Mouse (Mus musculus) cerebellum, adult 8-10 months (tissue): ENCODE data around the gene Rbm43.

ENCODE experiments used
- DNase-seq: peaks from one replicate; pipeline ENCODE4 v3.0.0; 2022

Rbm43 gene

DNA sequence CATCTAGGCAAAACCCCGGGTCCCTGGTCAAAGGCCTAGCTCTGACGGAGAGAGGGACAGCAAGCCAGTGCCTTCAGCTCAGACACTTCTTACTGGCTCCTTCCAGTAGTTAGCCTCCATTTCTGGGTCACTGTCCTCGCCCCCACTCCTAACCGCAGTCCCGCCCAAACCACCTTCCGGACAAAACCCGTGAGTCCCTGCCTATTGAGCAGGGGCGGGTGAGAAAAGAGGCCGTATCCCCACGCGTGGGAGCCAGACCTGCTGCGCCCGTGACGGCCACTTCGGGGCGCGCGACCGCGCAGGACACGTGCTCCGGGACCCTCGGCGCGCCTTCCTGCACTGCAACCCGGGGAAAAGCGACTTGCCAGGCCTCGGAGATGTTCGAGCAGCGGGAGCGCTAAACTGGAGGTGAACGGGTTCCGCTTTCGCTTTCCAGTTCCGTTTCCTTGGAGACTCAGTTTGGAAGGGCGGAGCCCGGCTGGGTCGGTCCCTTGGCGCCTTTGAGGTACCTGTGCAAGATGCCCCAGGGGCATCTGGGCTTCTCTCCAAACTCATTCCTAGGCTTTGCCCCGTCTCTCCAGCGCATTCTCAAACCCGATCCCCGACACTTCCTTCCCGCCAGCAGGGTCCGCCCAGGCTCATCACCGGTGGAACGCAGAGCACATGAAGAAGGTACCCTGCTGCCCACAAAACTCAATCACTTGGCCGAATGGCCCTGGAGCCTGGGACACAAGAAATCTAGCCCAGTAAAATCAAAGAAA is at the start of gene Rbm43:
Gene Rbm43, minus strand, starts transcription at position 590 of the 761 bp plus-strand sequence.
- DNase-seq: peak; percentile 76

DNA sequence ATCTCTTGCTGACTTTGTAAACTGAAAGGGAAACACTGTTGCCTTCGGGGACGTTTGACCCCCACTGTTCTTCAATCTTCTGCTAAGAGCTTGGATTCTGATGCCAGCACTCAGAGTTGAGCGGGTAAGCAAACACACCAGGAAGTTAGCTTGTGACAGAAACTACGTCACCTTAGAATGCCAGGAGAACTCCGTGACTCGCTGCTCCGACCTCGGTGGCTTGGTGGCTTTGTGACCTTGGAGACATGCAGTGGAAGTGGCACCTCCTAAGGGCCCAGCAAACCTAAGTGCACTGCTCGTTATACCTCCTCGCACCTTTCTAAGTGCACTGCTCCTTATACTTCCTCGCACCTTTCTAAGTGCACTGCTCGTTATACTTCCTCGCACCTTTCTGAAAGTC is 47.3 kb upstream of the Rbm43 start:
- no peak for DNase-seq

DNA sequence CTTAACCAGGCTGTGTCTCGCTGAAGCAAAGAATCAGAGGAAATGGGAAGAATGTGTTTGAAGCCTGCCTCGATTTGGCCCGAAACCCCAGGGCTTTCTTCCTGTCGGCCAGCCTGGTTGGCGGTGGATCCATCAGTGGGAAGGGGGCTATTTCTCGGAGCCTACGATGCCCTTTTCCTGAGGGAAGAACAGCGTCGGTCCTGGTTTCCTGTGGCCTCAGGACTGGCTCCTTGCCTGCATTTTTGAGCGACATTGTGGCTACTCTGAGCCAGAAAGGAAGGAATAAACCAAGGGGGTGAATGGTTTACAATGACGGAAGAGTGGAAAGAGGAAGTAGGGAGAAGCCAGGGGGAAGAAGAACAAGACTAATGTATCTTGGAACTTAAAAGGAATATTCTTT is 46.7 kb upstream of the Rbm43 start:
- no peak for DNase-seq

DNA sequence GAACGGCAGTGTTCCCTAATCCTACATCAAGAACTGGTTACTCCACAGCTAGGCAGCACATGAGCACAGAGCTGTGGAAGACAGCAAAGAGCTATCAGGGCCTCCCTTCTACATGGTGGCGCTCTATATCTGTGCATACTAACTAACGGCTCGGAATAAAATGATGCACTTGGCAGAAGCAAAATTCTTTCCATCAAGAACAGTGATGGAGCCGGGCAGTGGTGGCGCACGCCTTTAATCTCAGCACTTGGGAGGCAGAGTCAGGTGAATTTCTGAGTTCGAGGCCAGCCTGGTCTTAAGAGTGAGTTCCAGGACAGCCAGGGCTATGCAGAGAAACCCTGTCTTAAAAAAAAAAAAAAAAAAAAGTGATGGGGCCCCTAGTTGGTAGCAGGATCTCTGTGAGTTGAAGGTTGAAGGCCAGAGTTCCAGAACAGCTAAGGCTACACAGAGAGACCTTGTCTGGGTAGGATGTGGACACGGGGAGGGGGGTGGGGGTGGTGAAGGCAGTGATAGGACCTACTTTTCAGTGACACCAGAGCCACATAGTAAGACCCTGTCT is 38.5 kb upstream of the Rbm43 start, which contains the start of gene Nmi:
Gene Nmi, minus strand, starts transcription at position 85 of the 559 bp plus-strand sequence.
- DNase-seq: peak; percentile 19

GRCm38 (mm10) chr2:51972641-51973409 is 37.9 kb upstream of the Rbm43 start:
- DNase-seq: peak; percentile 44

DNA sequence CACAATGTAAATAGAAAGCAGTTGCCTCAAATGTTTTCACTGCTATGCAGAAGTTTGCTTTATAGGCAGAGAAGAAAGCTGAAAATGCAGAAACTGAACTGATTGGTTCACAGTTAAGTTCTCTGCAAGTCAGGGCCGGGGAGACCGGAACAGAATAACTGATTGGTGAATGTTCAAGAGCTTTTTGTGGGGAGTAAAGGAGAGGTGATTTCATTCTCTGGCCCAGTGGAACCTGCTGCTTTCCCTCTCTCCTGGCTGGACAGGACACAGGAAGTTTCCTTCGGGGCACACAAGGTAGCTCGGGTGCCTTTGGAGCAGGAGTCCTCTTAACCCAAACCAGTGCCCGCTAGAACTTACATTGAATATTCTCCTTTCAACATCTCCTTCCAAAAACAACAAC is 37.2 kb upstream of the Rbm43 start:
- DNase-seq: peak; percentile 18

- DNase-seq: no peak
These were observed 35.9 kb upstream of the Rbm43 start for GRCm38 (mm10) chr2:51970897-51971296.

DNA sequence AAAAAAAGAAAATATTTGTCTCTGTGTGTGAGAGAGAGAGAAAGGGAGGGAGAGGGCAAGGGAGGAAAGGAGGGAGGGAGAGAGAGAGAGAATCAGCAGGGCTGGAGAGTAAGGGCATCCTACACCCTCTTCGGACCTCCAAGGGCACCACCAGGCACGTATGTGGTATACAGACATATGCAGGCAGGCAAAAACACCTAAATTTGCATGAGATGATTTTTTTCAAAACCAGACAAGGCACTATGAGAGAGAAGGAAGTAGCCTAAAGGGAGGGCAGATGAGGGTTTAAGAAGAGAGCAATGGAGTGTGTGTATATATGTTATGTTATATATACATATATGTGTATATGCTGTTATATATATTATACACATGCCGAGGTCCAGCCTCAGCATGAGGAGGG is 32.3 kb upstream of the Rbm43 start:
- DNase-seq: no peak

DNA sequence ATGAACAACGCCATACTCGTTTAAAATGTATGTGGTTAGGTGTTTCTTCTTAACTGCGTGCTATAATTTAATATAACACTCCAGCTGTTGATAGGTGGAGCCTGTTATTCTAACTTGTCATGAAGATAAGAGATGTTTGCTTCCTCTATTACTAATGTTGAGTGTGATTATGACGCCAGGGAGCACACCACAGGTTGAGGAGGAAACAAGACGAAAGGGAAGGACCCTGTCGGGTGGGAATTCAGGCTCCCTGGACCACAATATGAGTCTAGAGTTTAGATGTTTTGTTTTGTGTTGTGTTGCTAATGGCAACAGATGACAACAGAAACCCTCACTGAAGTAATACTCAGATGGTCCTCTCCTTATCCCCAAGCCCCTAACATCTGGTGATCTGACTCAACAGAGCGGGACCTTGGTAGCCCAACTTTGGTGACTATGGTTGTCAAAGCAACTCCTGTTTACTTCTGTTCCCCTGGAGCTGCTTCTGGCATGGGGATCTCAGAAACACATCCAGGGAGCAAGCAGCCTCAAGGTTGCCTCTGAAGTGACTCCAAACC is 18.8 kb upstream of the Rbm43 start:
- no peak for DNase-seq

DNA sequence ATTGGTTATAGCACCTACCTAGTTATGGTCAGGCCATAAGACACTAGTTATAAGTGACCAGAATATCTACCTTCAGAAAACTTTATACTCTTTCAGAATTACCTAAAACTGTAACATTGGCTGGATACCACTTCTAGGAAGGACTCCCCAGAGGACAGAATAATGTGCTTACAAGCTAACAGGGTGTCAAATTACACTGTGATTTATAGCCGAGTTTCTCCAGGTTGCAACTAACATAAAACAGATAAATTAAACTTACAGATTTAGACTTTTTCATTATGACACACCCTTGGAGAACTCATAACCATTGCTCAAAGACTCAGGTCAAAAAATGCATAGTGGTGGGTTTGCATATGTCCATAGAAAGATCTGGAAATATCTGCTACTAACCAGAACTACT is 15.9 kb upstream of the Rbm43 start:
- DNase-seq: no peak

DNA sequence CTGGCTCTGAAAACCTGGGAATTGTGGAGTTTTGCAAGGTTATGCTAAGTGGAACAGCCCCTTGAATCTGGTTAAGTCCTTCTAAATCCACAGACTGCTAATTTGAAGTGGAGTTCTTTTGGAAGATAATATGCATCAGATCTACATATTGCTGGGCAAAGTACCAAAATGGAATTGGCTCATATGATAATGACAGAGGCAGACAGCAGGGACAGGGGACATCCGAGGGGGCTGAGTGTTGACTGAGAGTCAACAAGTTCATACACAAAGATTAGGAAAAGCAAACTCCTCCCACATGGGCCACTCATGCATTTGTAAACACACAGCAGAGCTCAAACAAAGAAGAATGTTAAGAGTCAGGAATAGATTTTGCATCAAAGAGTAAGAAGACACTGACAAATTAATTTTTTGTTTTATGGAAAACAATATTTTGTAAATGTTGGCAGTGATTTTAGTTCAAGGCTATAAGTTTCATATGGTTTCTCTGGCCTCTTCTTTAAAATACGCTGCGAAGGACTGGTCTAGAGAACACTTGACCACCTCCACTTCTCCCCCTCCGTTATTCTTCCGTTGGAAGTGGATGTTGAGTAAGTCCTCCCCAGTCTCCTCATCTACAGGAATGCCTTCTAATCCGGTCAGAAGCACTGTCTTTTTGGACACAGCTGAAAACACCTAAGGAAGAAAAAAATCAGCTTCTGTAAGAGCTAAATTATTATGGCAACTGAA is 13.3 kb upstream of the Rbm43 start:
- no peak for DNase-seq

GRCm38 (mm10) chr2:51945812-51946211 is 10.8 kb upstream of the Rbm43 start:
- DNase-seq: no peak

GRCm38 (mm10) chr2:51941832-51942231 is 6.9 kb upstream of the Rbm43 start:
- DNase-seq: no peak

GRCm38 (mm10) chr2:51938750-51939149 is 3.8 kb upstream of the Rbm43 start:
- DNase-seq: no peak

DNA sequence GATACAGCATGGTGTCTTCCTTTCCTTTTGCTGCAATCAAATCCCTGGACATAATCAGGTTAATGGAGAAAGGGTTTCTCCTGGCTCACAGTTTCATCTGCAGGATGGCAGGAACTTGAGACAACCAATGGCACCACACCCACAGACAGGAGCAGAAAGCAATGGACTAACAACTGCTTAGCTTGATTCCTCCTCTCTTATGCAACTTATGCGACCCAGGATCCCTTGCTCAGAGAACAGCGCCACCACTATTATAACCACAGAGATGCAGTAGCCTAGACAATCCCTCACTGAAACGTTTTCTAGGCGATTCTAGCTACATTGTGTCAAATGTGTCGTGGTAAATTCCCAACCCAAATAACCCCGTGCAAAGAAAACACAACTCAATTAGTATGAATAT is 2.0 kb upstream of the Rbm43 start:
- DNase-seq: no peak

DNA sequence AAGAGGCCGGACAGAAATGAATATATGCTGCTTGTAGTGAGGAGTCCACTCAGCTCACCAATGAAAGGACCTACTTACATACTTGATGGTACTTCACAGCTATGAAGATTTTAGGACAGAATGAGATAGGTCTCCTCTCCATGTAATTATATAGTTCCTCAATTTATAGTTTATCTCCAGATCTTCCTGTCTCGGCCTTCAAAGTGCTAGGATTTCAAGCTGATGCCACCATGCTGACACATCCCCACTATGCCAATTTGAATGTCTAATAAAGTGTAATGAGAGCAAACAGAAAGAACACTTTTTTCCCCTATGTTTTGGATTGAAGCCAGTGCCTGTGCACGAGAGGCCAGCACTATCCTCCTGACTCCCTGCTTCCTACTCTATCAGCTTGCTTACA is 1.6 kb upstream of the Rbm43 start:
- DNase-seq: no peak

DNA sequence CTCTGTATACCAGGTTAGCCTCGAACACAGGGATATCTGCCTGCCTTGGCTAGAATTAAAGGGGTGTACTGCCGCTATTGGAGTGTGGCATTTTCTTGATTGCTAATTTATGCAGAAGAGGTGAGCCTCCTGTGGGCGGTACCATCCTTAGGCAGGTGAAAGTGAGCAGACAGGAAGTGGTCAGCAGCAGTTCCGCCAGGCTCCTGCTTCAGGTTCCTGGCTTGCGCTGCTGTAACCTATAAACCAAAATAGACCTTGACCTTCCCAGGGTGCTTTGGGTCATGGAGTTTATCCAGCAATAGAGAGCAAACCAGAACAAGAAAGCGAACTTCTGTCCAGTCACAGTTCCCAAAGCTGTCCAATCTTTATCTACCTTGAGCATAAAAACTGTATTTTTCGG is 958 bp upstream of the Rbm43 start:
- DNase-seq: no peak

DNA sequence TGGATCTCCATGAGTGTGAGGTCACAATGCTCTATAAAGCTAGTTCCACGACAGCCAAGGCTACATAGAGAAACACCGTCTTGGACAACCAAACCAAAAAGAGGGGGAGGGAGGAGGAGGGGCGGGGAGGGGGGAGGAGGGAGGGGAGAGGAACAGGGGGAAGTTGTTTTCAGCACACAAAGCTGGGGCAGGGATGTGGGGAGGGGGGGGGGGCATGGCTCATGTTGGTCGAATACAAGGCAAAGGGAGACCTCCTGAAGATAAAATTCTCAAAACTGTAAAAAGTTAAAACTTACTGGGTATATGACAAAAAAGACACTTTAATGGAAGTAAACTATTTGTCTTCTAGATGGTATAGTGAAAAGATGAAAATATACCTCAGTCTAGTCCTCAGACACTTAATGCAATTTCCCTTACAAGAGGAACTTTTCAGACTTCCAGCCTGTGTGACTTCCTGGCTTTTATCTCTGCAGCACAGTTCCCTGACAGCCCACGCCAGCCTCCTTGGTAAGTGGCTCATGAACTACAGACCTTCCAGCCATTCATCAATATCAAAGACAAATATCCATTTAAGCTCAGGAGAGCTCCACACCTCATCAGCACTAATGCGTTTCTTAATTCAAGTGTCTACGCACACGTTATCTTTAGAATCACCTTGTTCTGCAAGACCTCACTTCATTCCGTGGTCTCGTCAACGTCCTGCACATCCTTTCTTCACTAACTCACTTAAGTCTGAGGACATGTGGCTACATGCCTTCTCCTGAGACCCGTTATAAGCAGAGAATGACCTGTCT is 1.4 kb downstream of the Rbm43 start:
- DNase-seq: peak; percentile 16

- no peak for DNase-seq
These were observed 3.7 kb downstream of the Rbm43 start for GRCm38 (mm10) chr2:51931241-51931640.

DNA sequence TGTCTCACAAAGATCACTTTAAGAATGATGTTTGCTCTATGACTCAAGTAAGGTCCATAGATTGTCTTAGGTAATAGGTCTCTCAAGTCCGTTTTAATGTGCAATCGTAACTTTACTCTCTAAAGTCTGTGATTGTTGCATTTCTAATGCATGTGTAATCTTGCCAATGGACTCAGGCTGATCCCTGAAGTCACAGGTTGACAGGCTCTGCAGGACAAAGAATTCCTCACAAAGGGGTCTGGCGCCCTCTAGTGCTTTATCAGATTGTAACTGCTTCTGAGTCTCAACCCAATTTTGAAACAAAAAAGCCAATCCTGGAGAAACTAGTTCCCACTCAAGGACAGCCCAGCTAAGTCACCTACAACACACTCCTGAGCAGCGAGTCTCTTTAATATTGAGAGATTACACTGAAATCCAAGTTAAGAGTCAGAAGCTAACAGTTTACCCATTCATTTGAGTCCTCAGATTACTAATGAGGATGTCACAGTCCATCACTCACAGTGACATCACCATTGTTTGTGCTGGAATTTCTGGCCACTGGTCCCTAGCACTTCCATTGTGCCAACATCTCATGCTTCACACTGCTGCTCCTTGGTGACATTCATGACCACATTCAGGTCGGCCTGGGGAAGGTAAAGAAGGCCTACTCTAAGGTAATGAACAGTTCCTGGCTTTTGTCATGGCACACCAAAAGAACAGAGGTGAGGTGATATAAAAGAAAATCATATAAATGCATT is 19.9 kb downstream of the Rbm43 start:
- peak; percentile 73 for DNase-seq

DNA sequence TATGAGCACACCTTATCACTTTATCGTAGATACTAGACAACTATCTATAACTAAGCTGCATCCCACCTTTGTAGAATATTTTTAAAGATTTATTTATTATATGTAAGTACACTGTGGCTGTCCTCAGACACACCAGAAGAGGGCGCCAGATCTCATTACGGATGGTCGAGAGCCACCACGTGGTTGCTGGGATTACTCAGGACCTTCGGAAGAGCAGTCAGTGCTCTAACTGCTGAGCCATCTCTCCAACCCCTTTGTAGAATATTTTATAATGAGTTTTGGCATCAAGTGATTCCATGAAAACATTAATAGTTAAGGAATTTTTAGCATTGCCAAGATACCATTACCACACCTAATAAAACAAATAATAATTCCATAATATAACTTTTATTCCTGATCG is 20.4 kb downstream of the Rbm43 start:
- no peak for DNase-seq
